Mouse (Mus musculus) common myeloid progenitor, adult 5-6 weeks (primary cell): ENCODE measurements around the gene Dhx8. TPM values are rescaled to one million over a fixed set of nuclear protein-coding genes. Genes with fewer than 3 reads are reported as not detected.

Experiments
- ATAC-seq: replicated peaks from 2 replicates; pipeline ENCODE4 v1.8.0; 2016; ENCODE audit warnings: low read depth, mild to moderate bottlenecking, moderate TSS enrichment, inconsistent platforms; ENCODE audit not compliant: poor library complexity, severe bottlenecking
- total RNA-seq: library from RNA; stranded (forward); fragments of 200-1000, 187-1606 nt; gene quantifications from 2 replicates; pipeline ENCODE4 v1.2.3, GENCODE M21; 2017

The Dhx8 gene
- total RNA-seq, 1 experiment from 2014 or later, result 46.5 TPM

- no peak for ATAC-seq
Measured at GRCm38 (mm10) chr11:101729308-101729707, 3.4 kb upstream of the Dhx8 start.

GRCm38 (mm10) chr11:101733596-101733995 lies 877 bp downstream of the Dhx8 start:
- no peak for ATAC-seq

- ATAC-seq, result no peak
Measured at GRCm38 (mm10) chr11:101756616-101757015, 23.9 kb downstream of the Dhx8 start.

- ATAC-seq, result no peak
Measured at GRCm38 (mm10) chr11:101757366-101757765, 24.6 kb downstream of the Dhx8 start.

- no peak for ATAC-seq
Measured at GRCm38 (mm10) chr11:101758431-101758830, 25.7 kb downstream of the Dhx8 start.

GRCm38 (mm10) chr11:101759530-101759929 lies 26.8 kb downstream of the Dhx8 start:
- ATAC-seq, result no peak

GRCm38 (mm10) chr11:101763723-101764122 lies 31.0 kb downstream of the Dhx8 start:
- peak; percentile 73 for ATAC-seq

- no peak for ATAC-seq
Measured at GRCm38 (mm10) chr11:101764546-101764945, 31.8 kb downstream of the Dhx8 start.

GRCm38 (mm10) chr11:101767326-101767725 lies 34.6 kb downstream of the Dhx8 start:
- no peak for ATAC-seq

GRCm38 (mm10) chr11:101768721-101769120 lies 36.0 kb downstream of the Dhx8 start:
- no peak for ATAC-seq

- no peak for ATAC-seq
Measured at GRCm38 (mm10) chr11:101770266-101770665, 37.5 kb downstream of the Dhx8 start.

- ATAC-seq, result no peak
Measured at GRCm38 (mm10) chr11:101772027-101772426, 39.3 kb downstream of the Dhx8 start.

GRCm38 (mm10) chr11:101772449-101772848 lies 39.7 kb downstream of the Dhx8 start:
- no peak for ATAC-seq

GRCm38 (mm10) chr11:101776846-101777245 lies 44.1 kb downstream of the Dhx8 start:
- ATAC-seq, result no peak

- ATAC-seq, result no peak
Measured at GRCm38 (mm10) chr11:101783135-101783534, 50.4 kb downstream of the Dhx8 start.

- no peak for ATAC-seq
Measured at GRCm38 (mm10) chr11:101783584-101783983, 50.9 kb downstream of the Dhx8 start.

- no peak for ATAC-seq
Measured at GRCm38 (mm10) chr11:101784072-101784471, 51.4 kb downstream of the Dhx8 start.

- ATAC-seq, result no peak
Measured at GRCm38 (mm10) chr11:101784488-101785142, 51.9 kb downstream of the Dhx8 start.

GRCm38 (mm10) chr11:101785143-101785851 lies 52.6 kb downstream of the Dhx8 start, which contains the start of gene Etv4:
Gene Etv4, minus strand, starts transcription at chr11:101785371.
- peak; percentile 97 for ATAC-seq

- ATAC-seq, result no peak
Measured at GRCm38 (mm10) chr11:101785852-101786205, 53.1 kb downstream of the Dhx8 start.

GRCm38 (mm10) chr11:101786651-101787050 lies 53.9 kb downstream of the Dhx8 start:
- no peak for ATAC-seq

GRCm38 (mm10) chr11:101787432-101787831 lies 54.7 kb downstream of the Dhx8 start:
- no peak for ATAC-seq
